Mouse (Mus musculus) brain, embryonic 14.5 days (tissue): ENCODE measurements around the gene Cldn5.

ENCODE experiments used
- CTCF ChIP-seq: fragments of 200-500 bp; IDR thresholded peaks from 2 replicates; pipeline ENCODE4 v1.5.1; 2012; ENCODE audit warnings: inconsistent platforms, mild to moderate bottlenecking, moderate library complexity, borderline replicate concordance; ENCODE audit not compliant: insufficient read depth, insufficient read length; ENCODE audit errors: extremely low read depth
- POLR2A ChIP-seq: fragments of 200-500 bp; IDR thresholded peaks from 2 replicates; pipeline ENCODE4 v1.6.1; 2012; ENCODE audit warnings: mild to moderate bottlenecking, inconsistent platforms, borderline replicate concordance; ENCODE audit not compliant: poor library complexity, insufficient read depth, insufficient read length, severe bottlenecking; ENCODE audit errors: extremely low read depth

DNA sequence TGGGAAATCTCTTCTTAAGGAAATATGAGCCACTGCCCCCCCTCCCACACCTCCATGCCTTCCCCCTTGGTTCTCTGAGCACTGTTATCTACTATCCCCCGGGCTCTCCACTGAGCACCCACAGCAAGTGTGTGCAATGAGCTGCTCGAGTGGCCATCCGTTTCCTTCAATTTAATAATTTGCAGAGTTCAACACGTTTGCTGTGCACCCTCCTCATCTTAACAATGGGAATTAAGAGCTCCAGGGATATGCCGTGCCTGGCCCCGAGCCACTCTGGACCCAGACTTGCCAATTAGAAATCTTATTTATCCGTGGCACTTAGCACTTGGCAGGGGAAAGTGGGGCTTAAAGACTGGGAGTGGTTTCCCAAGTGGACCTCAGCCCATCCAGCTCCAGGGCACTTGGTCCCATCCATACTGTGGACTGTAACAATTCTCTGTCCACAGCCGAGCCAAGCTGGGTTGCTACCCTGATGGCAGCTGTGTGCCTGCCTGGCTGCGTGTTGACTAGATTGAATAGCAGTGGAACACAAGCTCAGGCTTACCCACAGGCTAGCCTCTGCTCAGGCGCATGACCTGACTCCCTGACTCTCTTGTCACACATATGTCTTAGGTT lies 24.7 kb upstream of the Cldn5 start:
- TF ChIP-seq CTCF (no peak), POLR2A (no peak)
